Mouse (Mus musculus) activated CD4-positive, CD25-positive, alpha-beta regulatory T cell, adult 4 months (primary cell): Measurements from ENCODE around the gene Taf8. TPM values are rescaled to one million over a fixed set of nuclear protein-coding genes. Genes with fewer than 3 reads are reported as not detected.

Source experiments
- polyA plus RNA-seq, 2 experiments: library from polyadenylated mRNA; unstranded; fragments of 100-300 nt; shearing (Covaris generic); gene quantifications; one replicate each; pipeline ENCODE4 v1.2.1; 2017

The Taf8 gene
- polyA plus RNA-seq, 2 experiments from 2014 or later = 51.5 to 61.3 TPM

Other genes with a start within 250 kb of the Taf8 start
- gene Mrps10, start 133.4 kb downstream of the Taf8 start, polyA plus RNA-seq = 10 to 100 TPM; 30.8 to 36.4 TPM
- 1 to 10 TPM; 1.1 TPM for gene Guca1b, start 116.9 kb downstream of the Taf8 start, polyA plus RNA-seq
- gene Guca1a, start 101.7 kb downstream of the Taf8 start, polyA plus RNA-seq = not detected
- gene AI661453, start 65.7 kb downstream of the Taf8 start, polyA plus RNA-seq = under 1 TPM in 1 of 2 experiments, not detected in 1; 0.15 TPM
- gene 1700001C19Rik, start 64.9 kb downstream of the Taf8 start, polyA plus RNA-seq = not detected
- gene Ccnd3, start 2.8 kb upstream of the Taf8 start, polyA plus RNA-seq = 100 to 1,000 TPM; 133 to 141 TPM
- 10 to 100 TPM in 1 of 2 experiments, 1 to 10 TPM in 1; 6.6 to 10.8 TPM for gene Bysl, start 109.2 kb upstream of the Taf8 start, polyA plus RNA-seq
- gene Med20, start 109.3 kb upstream of the Taf8 start, polyA plus RNA-seq = 10 to 100 TPM; 23.6 to 30.0 TPM
- 1 to 10 TPM in 1 of 2 experiments, under 1 TPM in 1; 0.89 to 1.1 TPM for gene Gm20517, start 109.3 kb upstream of the Taf8 start, polyA plus RNA-seq
- gene Usp49, start 128.4 kb upstream of the Taf8 start, polyA plus RNA-seq = under 1 TPM; 0.60 to 0.71 TPM
- 100 to 1,000 TPM; 297 to 309 TPM for gene Tomm6, start 186.1 kb upstream of the Taf8 start, polyA plus RNA-seq
- gene Frs3, start 186.7 kb upstream of the Taf8 start, polyA plus RNA-seq = not detected
- gene Gm21981, start 192.2 kb upstream of the Taf8 start, polyA plus RNA-seq = not detected
- not detected for gene Prickle4, start 192.4 kb upstream of the Taf8 start, polyA plus RNA-seq
- not detected for gene Pgc, start 224.6 kb upstream of the Taf8 start, polyA plus RNA-seq
- 10 to 100 TPM in 1 of 2 experiments, 1 to 10 TPM in 1; 8.7 to 14.9 TPM for gene Tfeb, start 234.7 kb upstream of the Taf8 start, polyA plus RNA-seq